Mouse (Mus musculus): ENCODE results near the gene Kbtbd2. TPM values are rescaled to one million over a fixed set of nuclear protein-coding genes. Genes with fewer than 3 reads are reported as not detected.

Kbtbd2 gene
- total and polyA plus RNA-seq, 3 experiments: 13.2 to 50.7 (median 26.0) TPM

DNA sequence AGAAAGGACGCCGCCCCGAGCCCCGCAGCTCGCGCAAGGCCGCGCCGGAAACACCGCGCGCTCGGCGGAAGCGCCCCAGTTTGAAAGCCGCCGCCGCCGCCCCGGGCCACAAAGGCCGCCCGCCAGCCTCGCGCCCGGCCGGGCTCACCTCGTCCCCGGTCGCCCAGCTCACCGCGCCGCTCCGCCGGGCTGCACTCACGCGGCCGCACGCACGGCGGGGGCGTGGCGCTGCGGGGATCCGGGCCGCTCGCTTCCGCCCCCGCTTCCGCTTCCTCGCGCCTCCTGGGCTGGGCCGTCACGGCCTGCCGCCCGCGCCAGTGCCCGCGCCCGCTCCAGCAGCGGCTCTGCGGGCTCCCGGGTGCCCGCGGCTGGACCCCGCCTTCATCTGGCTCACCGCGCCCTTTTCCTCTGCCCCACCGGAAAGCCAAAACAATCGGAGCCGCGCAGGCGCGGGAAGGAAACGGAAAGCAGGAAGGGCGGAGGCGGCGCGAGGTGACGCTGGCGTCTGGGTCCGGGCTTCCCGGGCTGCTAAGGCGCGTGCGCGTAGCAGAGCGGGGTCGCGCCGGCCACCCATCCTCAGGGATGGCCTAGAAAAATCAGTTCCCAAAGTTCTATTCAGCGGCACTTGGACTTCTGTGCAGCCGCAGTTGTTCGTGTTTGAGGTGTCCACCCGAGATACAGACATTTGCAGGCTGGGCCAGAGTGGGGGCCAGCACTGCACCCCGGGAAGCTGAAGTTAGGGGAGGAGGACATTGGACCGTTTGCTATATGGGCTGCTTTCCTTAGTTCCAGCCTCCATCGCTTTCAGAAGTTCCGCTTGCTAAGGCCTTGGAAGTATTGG is at the start of gene Kbtbd2 (continued):
- no peak for TF ChIP-seq CHD2 (IDR thresholded peaks at IDR 0.05; ENCODE audit: low read length)
- TF ChIP-seq GABPA (IDR thresholded peaks at IDR 0.05; ENCODE audit: low read depth, low read length): no peak
- TF ChIP-seq NRF1 (IDR thresholded peaks at IDR 0.05; ENCODE audit: insufficient read depth, low read depth, low read length, poor library complexity, severe bottlenecking): peak; percentile 92
- no peak for TF ChIP-seq RAD21 (IDR thresholded peaks at IDR 0.05; ENCODE audit: low read depth, low read length)
- TF ChIP-seq SIN3A (IDR thresholded peaks at IDR 0.05; ENCODE audit: low read length): peak; percentile 27

DNA sequence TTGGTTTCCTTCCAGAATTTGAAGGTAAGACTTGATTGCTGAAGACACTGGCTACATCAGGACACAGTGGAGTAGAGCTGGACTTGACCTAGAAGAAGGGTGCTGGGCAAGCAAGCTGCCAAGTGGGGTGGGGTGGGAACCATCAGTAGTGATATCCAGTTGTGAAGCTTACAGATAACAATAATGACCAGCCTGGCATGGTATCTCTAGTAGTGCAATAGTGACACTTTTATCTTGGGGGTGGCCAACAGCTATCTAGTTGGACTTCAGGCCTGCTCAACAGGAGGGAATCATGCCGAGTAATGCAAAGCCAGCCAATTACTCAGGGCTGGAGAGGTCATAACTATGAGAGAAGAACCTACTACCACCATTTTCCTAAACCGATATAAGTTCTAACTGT is 46.8 kb upstream of the Kbtbd2 start:
- H3K27me3 ChIP-seq (ENCODE audit: control insufficient read depth in 1 of 2, insufficient read depth in 2 of 2, low read length in 2 of 2): no peaks in the 10 kb centered on the region
- no peaks in the 10 kb centered on the region for H3K4me1 ChIP-seq (ENCODE audit: control insufficient read depth in 1 of 2, insufficient read depth in 2 of 2, low read length in 2 of 2)
- DNase-seq (ENCODE audit: low read depth, low spot score): no peak
- H3K36me3 ChIP-seq (ENCODE audit: control insufficient read depth in 1 of 2, insufficient read depth in 2 of 2, low read length in 2 of 2): no peaks in the 10 kb centered on the region
- no peak for TF ChIP-seq USF1 (IDR thresholded peaks at IDR 0.05; ENCODE audit: low read depth, low read length)
- no peak overlapping the region for H3K4me3 ChIP-seq (ENCODE audit: control insufficient read depth in 1 of 2, insufficient read depth in 1 of 2, low read depth in 2 of 2, low read length in 2 of 2)
- H3K9ac ChIP-seq (ENCODE audit: control insufficient read depth, low read depth, low read length, poor library complexity, severe bottlenecking): no peak overlapping the region
- H3K9me3 ChIP-seq (replicated peaks; ENCODE audit: insufficient read depth, low read length): no peaks in the 10 kb centered on the region
- no peak overlapping the region for H3K27ac ChIP-seq (ENCODE audit: control insufficient read depth, low read depth, low read length)
- H3K79me2 ChIP-seq (ENCODE audit: control insufficient read depth, insufficient read depth, low read length, poor library complexity): no peaks in the 10 kb centered on the region

- H3K79me2 ChIP-seq (ENCODE audit: control insufficient read depth, insufficient read depth, low read length, poor library complexity): no peaks in the 10 kb centered on the region
- H3K9me3 ChIP-seq (replicated peaks; ENCODE audit: insufficient read depth, low read length): no peaks in the 10 kb centered on the region
- H3K4me1 ChIP-seq (ENCODE audit: control insufficient read depth in 1 of 2, insufficient read depth in 2 of 2, low read length in 2 of 2): no peaks in the 10 kb centered on the region
- H3K27me3 ChIP-seq (ENCODE audit: control insufficient read depth in 1 of 2, insufficient read depth in 2 of 2, low read length in 2 of 2): no peaks in the 10 kb centered on the region
- no peak overlapping the region for H3K27ac ChIP-seq (ENCODE audit: control insufficient read depth, low read depth, low read length)
- no peak for TF ChIP-seq BHLHE40 (IDR thresholded peaks at IDR 0.05; ENCODE audit: borderline replicate concordance, low read depth, low read length)
- H3K4me3 ChIP-seq (ENCODE audit: control insufficient read depth in 1 of 2, insufficient read depth in 1 of 2, low read depth in 2 of 2, low read length in 2 of 2): no peak overlapping the region
- H3K9ac ChIP-seq (ENCODE audit: control insufficient read depth, low read depth, low read length, poor library complexity, severe bottlenecking): no peak overlapping the region
- no peaks in the 10 kb centered on the region for H3K36me3 ChIP-seq (ENCODE audit: control insufficient read depth in 1 of 2, insufficient read depth in 2 of 2, low read length in 2 of 2)
- no peak for DNase-seq (ENCODE audit: low read depth, low spot score)
Observed at GRCm38 (mm10) chr6:56843229-56843628, 45.6 kb upstream of the Kbtbd2 start.

- TF ChIP-seq TCF12 (IDR thresholded peaks at IDR 0.05; ENCODE audit: low read depth, low read length) (no peak), POLR2AphosphoS2 (IDR thresholded peaks at IDR 0.05; ENCODE audit: low read length) (no peak), TAL1 (IDR thresholded peaks at IDR 0.05; ENCODE audit: low read length) (no peak), ELF1 (IDR thresholded peaks at IDR 0.05; ENCODE audit: low read depth, low read length) (no peak), JUND (IDR thresholded peaks at IDR 0.05; ENCODE audit: low read depth, low read length) (no peak), MEF2A (IDR thresholded peaks at IDR 0.05; ENCODE audit: extremely low read depth, insufficient replicate concordance, low read depth, low read length, poor library complexity, severe bottlenecking) (no peak)
- Histone ChIP-seq H3K9me3 (replicated peaks; ENCODE audit: insufficient read depth, low read length) (no peaks in the 10 kb centered on the region), H3K4me1 (ENCODE audit: control insufficient read depth in 1 of 2, insufficient read depth in 2 of 2, low read length in 2 of 2) (no peaks in the 10 kb centered on the region), H3K9ac (ENCODE audit: control insufficient read depth, low read depth, low read length, poor library complexity, severe bottlenecking) (no peak overlapping the region), H3K27ac (ENCODE audit: control insufficient read depth, low read depth, low read length) (no peak overlapping the region), H3K27me3 (ENCODE audit: control insufficient read depth in 1 of 2, insufficient read depth in 2 of 2, low read length in 2 of 2) (no peaks in the 10 kb centered on the region; a peak in 1 of 4 replicates), H3K4me3 (ENCODE audit: control insufficient read depth in 1 of 2, insufficient read depth in 1 of 2, low read depth in 2 of 2, low read length in 2 of 2) (no peak overlapping the region), H3K79me2 (ENCODE audit: control insufficient read depth, insufficient read depth, low read length, poor library complexity) (no peaks in the 10 kb centered on the region), H3K36me3 (ENCODE audit: control insufficient read depth in 1 of 2, insufficient read depth in 2 of 2, low read length in 2 of 2) (no peaks in the 10 kb centered on the region)
- no peak for DNase-seq (ENCODE audit: low read depth, low spot score)
Observed at GRCm38 (mm10) chr6:56837621-56838020, 40.0 kb upstream of the Kbtbd2 start.

Measured in MEL (cell line).